19 mouse cellular contexts compared by ENCODE assay signal in the genomic region with DNA sequence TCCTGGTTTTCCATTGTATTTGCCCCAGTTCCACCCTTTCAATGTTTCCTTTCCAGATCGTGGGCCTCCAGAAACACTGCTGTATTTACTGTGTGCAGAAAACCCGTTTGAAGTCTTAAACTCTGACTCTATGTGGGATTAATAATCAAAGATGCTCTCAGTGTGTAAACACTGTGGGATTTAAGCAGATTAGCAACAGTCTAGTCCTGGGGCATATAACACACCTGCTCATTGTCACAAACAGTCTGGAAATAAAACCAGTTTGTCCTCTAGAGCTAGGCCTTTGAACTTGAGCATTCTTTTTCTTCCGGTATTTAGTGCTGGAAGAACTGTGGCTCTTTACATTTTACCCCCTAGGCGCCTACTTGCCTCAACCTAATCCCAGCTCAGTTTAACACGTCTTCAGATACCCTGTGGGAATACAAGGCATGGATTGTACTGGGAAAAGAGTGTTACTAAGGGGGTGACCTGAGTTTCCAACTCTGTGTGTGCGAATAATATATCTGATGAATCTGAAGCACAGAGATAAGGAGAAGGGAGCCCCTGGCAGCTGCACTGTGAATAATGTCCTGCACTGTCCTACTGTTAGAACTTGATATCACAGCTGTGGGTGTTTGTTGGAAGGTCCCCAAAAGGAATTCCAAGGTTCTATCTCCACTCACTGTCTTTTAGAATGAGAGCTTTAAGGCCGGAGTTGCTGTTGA.
DNase-seq lines count a peak whose midpoint lies in the region; ATAC-seq and TF ChIP-seq lines count a peak whose summit lies in the region.
"Had no signal": no experiment of that assay in that cellular context is flagged by ENCODE, and none has a peak within 500 bp of the region (broad histone marks: within the 10 kb centered on the region; RNA-seq: fewer than 3 reads in every experiment).

No protein-coding gene starts in this region.

- H3K36me3 ChIP-seq in intestine, embryonic 14.5 days (ENCODE audit: control insufficient read depth, insufficient read depth, low read length) = no peaks in the 10 kb centered on the region
- H3K36me3 ChIP-seq in intestine, postnatal 0 days (ENCODE audit: control insufficient read depth, insufficient read depth) = no peaks in the 10 kb centered on the region
- no peaks in the 10 kb centered on the region for H3K36me3 ChIP-seq in midbrain, embryonic 11.5 days (ENCODE audit: control insufficient read depth, insufficient read depth, low read length)
- no peaks in the 10 kb centered on the region for H3K36me3 ChIP-seq in midbrain, embryonic 13.5 days
- no peaks in the 10 kb centered on the region for H3K36me3 ChIP-seq in intestine, embryonic 15.5 days
- H3K36me3 ChIP-seq in stomach, embryonic 15.5 days = no peaks in the 10 kb centered on the region
- H3K36me3 ChIP-seq: forebrain, embryonic 10.5 days; heart, embryonic 12.5 days; hindbrain, embryonic 15.5 days; liver, embryonic 13.5 days had no signal

- WGBS in intestine, embryonic 14.5 days = 52% methylated on average over 7 of the region's 7 CpGs
- WGBS in intestine, postnatal 0 days = 39% methylated on average over 7 of the region's 7 CpGs
- 59% methylated on average over 7 of the region's 7 CpGs for WGBS in midbrain, embryonic 11.5 days
- 53% methylated on average over 7 of the region's 7 CpGs for WGBS in midbrain, embryonic 13.5 days
- WGBS in intestine, embryonic 15.5 days = 43% methylated on average over 7 of the region's 7 CpGs
- 45% methylated on average over 7 of the region's 7 CpGs for WGBS in stomach, embryonic 15.5 days

- H3K27me3 ChIP-seq in intestine, embryonic 14.5 days (replicated peaks; ENCODE audit: control insufficient read depth, insufficient read depth, low read length) = no peaks in the 10 kb centered on the region
- no peaks in the 10 kb centered on the region for H3K27me3 ChIP-seq in intestine, postnatal 0 days (replicated peaks; ENCODE audit: control insufficient read depth, insufficient read depth, low read length)
- H3K27me3 ChIP-seq in midbrain, embryonic 11.5 days (ENCODE audit: control insufficient read depth, insufficient read depth, low read length) = no peaks in the 10 kb centered on the region
- H3K27me3 ChIP-seq in midbrain, embryonic 13.5 days = no peaks in the 10 kb centered on the region
- no peaks in the 10 kb centered on the region for H3K27me3 ChIP-seq in intestine, embryonic 15.5 days (replicated peaks)
- no peaks in the 10 kb centered on the region for H3K27me3 ChIP-seq in stomach, embryonic 15.5 days (replicated peaks)
- H3K27me3 ChIP-seq: heart, embryonic 12.5 days; hindbrain, embryonic 15.5 days; liver, embryonic 13.5 days had no signal

- peaks cover 8% of the 10 kb centered on the region for H3K4me1 ChIP-seq in intestine, embryonic 14.5 days (replicated peaks; ENCODE audit: control insufficient read depth, insufficient read depth, low read length)
- H3K4me1 ChIP-seq in intestine, postnatal 0 days (replicated peaks; ENCODE audit: control insufficient read depth, insufficient read depth, low read length) = no peaks in the 10 kb centered on the region
- no peaks in the 10 kb centered on the region for H3K4me1 ChIP-seq in midbrain, embryonic 11.5 days (ENCODE audit: control insufficient read depth, insufficient read depth, low read length)
- 0 out of 2 replicates have a peak, but pooled peaks cover 2% of the 10 kb centered on the region for H3K4me1 ChIP-seq in midbrain, embryonic 13.5 days (replicated peaks)
- 0 out of 2 replicates have a peak, but pooled peaks cover 3% of the 10 kb centered on the region for H3K4me1 ChIP-seq in intestine, embryonic 15.5 days (replicated peaks)
- no peaks in the 10 kb centered on the region; the same call in 1 of the 2 replicates for H3K4me1 ChIP-seq in stomach, embryonic 15.5 days
- H3K4me1 ChIP-seq: forebrain, embryonic 10.5 days; heart, embryonic 12.5 days; hindbrain, embryonic 15.5 days; liver, embryonic 13.5 days had no signal

- no peak for ATAC-seq in intestine, embryonic 14.5 days (replicated peaks; ENCODE audit: low FRiP score, low TSS enrichment, low read depth)
- no peak for ATAC-seq in intestine, postnatal 0 days
- ATAC-seq in midbrain, embryonic 11.5 days (ENCODE audit: low FRiP score) = 0 out of 2 replicates have a peak, but pooled peaks have one; percentile 20
- ATAC-seq in midbrain, embryonic 13.5 days = no peak
- peak; percentile 39; the same call in 1 of the 2 replicates for ATAC-seq in intestine, embryonic 15.5 days
- no peak for ATAC-seq in stomach, embryonic 15.5 days (ENCODE audit: insufficient read depth, low FRiP score, low read depth)

- DNase-seq in intestine, embryonic 14.5 days (ENCODE audit: low spot score) = no peak
- DNase-seq in midbrain, embryonic 11.5 days (ENCODE audit: low spot score, missing footprints) = peak; percentile 75
- DNase-seq in adipocyte (ENCODE audit: low spot score) = no peak
- no peak for DNase-seq in urinary bladder, postnatal 25 days (ENCODE audit: low spot score)
- DNase-seq: adrenal gland, adult 2 months; cerebellum, postnatal 10 days; gastrocnemius, adult 2 months; kidney, adult 9 months; liver, embryonic 13.5 days; thymus, postnatal 25 days had no signal

- no peaks in the 10 kb centered on the region for H3K9me3 ChIP-seq in intestine, embryonic 14.5 days (ENCODE audit: control insufficient read depth, low read length)
- H3K9me3 ChIP-seq in intestine, postnatal 0 days (ENCODE audit: control insufficient read depth) = no peaks in the 10 kb centered on the region
- H3K9me3 ChIP-seq in midbrain, embryonic 11.5 days (ENCODE audit: control insufficient read depth, low read length) = no peaks in the 10 kb centered on the region
- H3K9me3 ChIP-seq in midbrain, embryonic 13.5 days = no peaks in the 10 kb centered on the region
- H3K9me3 ChIP-seq in intestine, embryonic 15.5 days = no peaks in the 10 kb centered on the region
- no peaks in the 10 kb centered on the region for H3K9me3 ChIP-seq in stomach, embryonic 15.5 days
- H3K9me3 ChIP-seq: forebrain, embryonic 10.5 days; heart, embryonic 12.5 days; hindbrain, embryonic 15.5 days; liver, embryonic 13.5 days had no signal

- no peak for TF ChIP-seq CTCF in intestine, postnatal 0 days (IDR thresholded peaks at IDR 0.05; ENCODE audit: low read depth)

- no peak overlapping the region for H3K4me3 ChIP-seq in intestine, embryonic 14.5 days (ENCODE audit: low read depth, low read length)
- no peak overlapping the region for H3K4me3 ChIP-seq in intestine, postnatal 0 days (ENCODE audit: low read depth, low read length)
- no peak overlapping the region for H3K4me3 ChIP-seq in midbrain, embryonic 11.5 days (ENCODE audit: low read depth, low read length)
- no peak overlapping the region for H3K4me3 ChIP-seq in midbrain, embryonic 13.5 days (replicated peaks)
- H3K4me3 ChIP-seq in intestine, embryonic 15.5 days (replicated peaks) = no peak overlapping the region
- H3K4me3 ChIP-seq in stomach, embryonic 15.5 days (replicated peaks) = no peak overlapping the region
- H3K4me3 ChIP-seq: forebrain, embryonic 10.5 days; gastrocnemius, adult 2 months; heart, embryonic 12.5 days; hindbrain, embryonic 15.5 days; layer of hippocampus, adult 2 months; left cerebral cortex, adult 2 months; liver, embryonic 13.5 days had no signal

- H3K4me2 ChIP-seq in intestine, embryonic 14.5 days (ENCODE audit: low read length) = no peak overlapping the region
- H3K4me2 ChIP-seq in intestine, postnatal 0 days (replicated peaks; ENCODE audit: low read depth) = no peak overlapping the region
- H3K4me2 ChIP-seq in midbrain, embryonic 11.5 days = no peak overlapping the region
- H3K4me2 ChIP-seq in midbrain, embryonic 13.5 days (replicated peaks) = no peak overlapping the region
- H3K4me2 ChIP-seq in intestine, embryonic 15.5 days (replicated peaks) = no peak overlapping the region
- H3K4me2 ChIP-seq in stomach, embryonic 15.5 days = no peak overlapping the region
- H3K4me2 ChIP-seq: heart, embryonic 12.5 days; hindbrain, embryonic 15.5 days; liver, embryonic 13.5 days had no signal

- peak overlapping the region; percentile 59 for H3K27ac ChIP-seq in intestine, embryonic 14.5 days (ENCODE audit: low read depth)
- H3K27ac ChIP-seq in intestine, postnatal 0 days (ENCODE audit: low read depth, low read length) = no peak overlapping the region
- H3K27ac ChIP-seq in midbrain, embryonic 11.5 days (ENCODE audit: low read depth, low read length) = no peak overlapping the region
- no peak overlapping the region for H3K27ac ChIP-seq in midbrain, embryonic 13.5 days
- peak overlapping the region; percentile 5 for H3K27ac ChIP-seq in intestine, embryonic 15.5 days
- H3K27ac ChIP-seq in stomach, embryonic 15.5 days = peak overlapping the region; percentile 26
- H3K27ac ChIP-seq: forebrain, embryonic 10.5 days; gastrocnemius, adult 2 months; hindbrain, embryonic 15.5 days; layer of hippocampus, adult 2 months; left cerebral cortex, adult 2 months; liver, embryonic 13.5 days had no signal

- no peak overlapping the region for H3K9ac ChIP-seq in intestine, embryonic 14.5 days (ENCODE audit: low read length)
- no peak overlapping the region for H3K9ac ChIP-seq in intestine, postnatal 0 days (ENCODE audit: low read depth, low read length)
- H3K9ac ChIP-seq in midbrain, embryonic 11.5 days (ENCODE audit: low read length) = no peak overlapping the region
- H3K9ac ChIP-seq in midbrain, embryonic 13.5 days (replicated peaks) = no peak overlapping the region
- no peak overlapping the region for H3K9ac ChIP-seq in intestine, embryonic 15.5 days
- no peak overlapping the region for H3K9ac ChIP-seq in stomach, embryonic 15.5 days
- H3K9ac ChIP-seq: heart, embryonic 12.5 days; hindbrain, embryonic 15.5 days; liver, embryonic 13.5 days had no signal

Comparison
In these comparisons a context has a peak if more than half of its experiments do, and no peak if none do; other contexts are left out.
1. ATAC-seq: peak in midbrain, embryonic 11.5 days (single experiment) and intestine, embryonic 15.5 days (single experiment); none in intestine, embryonic 14.5 days (single experiment), intestine, postnatal 0 days (single experiment), midbrain, embryonic 13.5 days (single experiment) and stomach, embryonic 15.5 days (single experiment).
2. H3K27ac ChIP-seq: peak in intestine, embryonic 14.5 days (single experiment), intestine, embryonic 15.5 days (single experiment) and stomach, embryonic 15.5 days (single experiment); none in intestine, postnatal 0 days (single experiment), midbrain, embryonic 11.5 days (single experiment) and midbrain, embryonic 13.5 days (single experiment).